Mouse (Mus musculus): ENCODE results near the gene Cadps.

DNA sequence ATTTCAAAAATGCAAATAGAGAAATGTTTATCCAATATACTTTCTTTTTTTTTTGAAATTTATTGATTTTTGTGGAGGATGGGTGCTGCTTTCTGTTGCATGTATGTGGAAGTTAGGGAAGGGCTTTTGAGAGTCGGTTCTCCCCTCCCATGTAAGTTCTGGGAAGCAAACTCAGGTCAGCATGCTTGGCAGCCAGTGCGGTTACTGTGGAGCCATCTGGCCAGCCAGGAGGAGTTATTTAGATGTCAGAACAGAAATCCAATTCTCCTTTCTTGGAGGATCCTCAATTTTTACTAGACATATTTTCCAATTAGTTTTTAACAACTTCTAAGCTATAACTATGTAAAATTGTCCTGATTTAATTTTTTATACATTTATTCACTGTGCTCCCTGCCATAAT, 21.8 kb downstream of the Cadps start:
- TF ChIP-seq CTCF (IDR thresholded peaks at IDR 0.05; ENCODE audit: borderline replicate concordance, control insufficient read depth, extremely low read depth, insufficient read depth, low read length, poor library complexity) (no peak), POLR2A (IDR thresholded peaks at IDR 0.05; ENCODE audit: control insufficient read depth, extremely low read depth, insufficient read depth, low read length, poor library complexity) (no peak)
